ENCODE assay signal across 8 mouse cellular contexts in genomic region chr11:100848789-100849379, GRCm38 (mm10). TPM values are rescaled to one million over a fixed set of nuclear protein-coding genes. Genes with fewer than 3 reads are reported as not detected.
DNase-seq lines count a peak whose midpoint lies in the region; ATAC-seq and TF ChIP-seq lines count a peak whose summit lies in the region.

No protein-coding gene starts in this region.

- H3K9ac ChIP-seq in liver, embryonic 13.5 days = peak overlapping the region; percentile 95

- peaks cover 58% of the 10 kb centered on the region for H3K4me1 ChIP-seq in liver, embryonic 13.5 days (replicated peaks)

- H3K27ac ChIP-seq in gastrocnemius, adult 2 months = peak overlapping the region; percentile 97
- peak overlapping the region; percentile 90 for H3K27ac ChIP-seq in liver, embryonic 13.5 days

- WGBS in liver, embryonic 13.5 days (ENCODE audit: insufficient replicate concordance) = 32% methylated on average over 6 of the region's 6 CpGs

- intact Hi-C loops in gastrocnemius, adult 2 months (cut with DNase I) = no loop called here

- no peak for DNase-seq in gastrocnemius, adult 2 months
- DNase-seq in gastrocnemius, postnatal 10 days = no peak
- peak; percentile 9 for DNase-seq in urinary bladder, adult 2 months (ENCODE audit: low spot score)
- DNase-seq in urinary bladder, postnatal 10 days (ENCODE audit: low spot score) = no peak
- no peak for DNase-seq in liver, embryonic 13.5 days
- no peak for DNase-seq in right cerebral cortex, postnatal 10 days (ENCODE audit: low spot score in 2 of 2)
- no peak for DNase-seq in thymus, postnatal 4 days
- DNase-seq in frontal cortex, postnatal 25 days (ENCODE audit: low spot score in 2 of 2) = no peak

- 0 out of 2 replicates have a peak, but pooled peaks cover 2% of the 10 kb centered on the region for H3K36me3 ChIP-seq in liver, embryonic 13.5 days

- no peak for ATAC-seq in liver, embryonic 13.5 days (ENCODE audit: low read depth)

- H3K9me3 ChIP-seq in liver, embryonic 13.5 days (replicated peaks) = no peaks in the 10 kb centered on the region

- H3K4me2 ChIP-seq in liver, embryonic 13.5 days = peak overlapping the region; percentile 96

- peaks cover 20% of the 10 kb centered on the region for H3K27me3 ChIP-seq in liver, embryonic 13.5 days

- H3K4me3 ChIP-seq in gastrocnemius, adult 2 months = peak overlapping the region; percentile 99
- peak overlapping the region; percentile 92 for H3K4me3 ChIP-seq in liver, embryonic 13.5 days (replicated peaks)

- no peak for TF ChIP-seq CTCF in gastrocnemius, adult 2 months (IDR thresholded peaks at IDR 0.05)

RNA-seq across cellular contexts. Expression of gene Stat5b, which starts 1.6 kb away (rescaled TPM):
- 100 to 1,000 TPM; 139 to 145 TPM for total RNA-seq in gastrocnemius, adult 2 months (2021)
- 100 to 1,000 TPM; 107 to 114 TPM for total RNA-seq in gastrocnemius, postnatal 10 days (2021)
- polyA plus RNA-seq in urinary bladder, adult 2 months (2012; rRNA removed) = 18.1 and 21.5 TPM in 2 replicates
- polyA plus RNA-seq in liver, embryonic 13.5 days (2015; fragmentation: Nextera tagmentation; extraction: Ambion mirVana) = 21.1 and 23.8 TPM in 2 replicates

RNA-seq across cellular contexts. Expression of gene Stat5a, which starts 10.3 kb away (rescaled TPM):
- total RNA-seq in gastrocnemius, adult 2 months (2021) = 10 to 100 TPM; 11.7 to 15.8 TPM
- 10 to 100 TPM; 29.6 to 32.7 TPM for total RNA-seq in gastrocnemius, postnatal 10 days (2021)
- 9.0 and 11.4 TPM in 2 replicates for polyA plus RNA-seq in urinary bladder, adult 2 months (2012; rRNA removed)
- polyA plus RNA-seq in liver, embryonic 13.5 days (2015; fragmentation: Nextera tagmentation; extraction: Ambion mirVana) = 11.1 and 14.6 TPM in 2 replicates
